Mouse (Mus musculus): ENCODE measurements around the gene Hist2h2ac.
"Not testable (repeated sequence)": the region's sequence is repeated elsewhere in the genome, so short reads cannot be mapped to it uniquely, and the experiment has no call there.

The Hist2h2ac gene

GRCm38 (mm10) chr3:96181510-96182381, 38.9 kb downstream of the Hist2h2ac start:
- DNase-seq (ENCODE audit: low spot score in 2 of 2): no peak

GRCm38 (mm10) chr3:96180727-96181477, 39.8 kb downstream of the Hist2h2ac start, which contains the start of gene Sv2a:
TSS of gene Sv2a (plus strand) at chr3:96181151.
- DNase-seq (ENCODE audit: low spot score in 2 of 2): peak; percentile 39 to 60

GRCm38 (mm10) chr3:96179531-96179930, 41.1 kb downstream of the Hist2h2ac start:
- DNase-seq (ENCODE audit: low spot score in 2 of 2): no peak

GRCm38 (mm10) chr3:96178902-96179301, 41.8 kb downstream of the Hist2h2ac start:
- DNase-seq (ENCODE audit: low spot score in 2 of 2): no peak

- DNase-seq (ENCODE audit: low spot score in 2 of 2): no peak
Measured at GRCm38 (mm10) chr3:96178427-96178826, 42.3 kb downstream of the Hist2h2ac start.

- DNase-seq (ENCODE audit: low spot score in 2 of 2): no peak
Measured at GRCm38 (mm10) chr3:96175251-96175650, 45.4 kb downstream of the Hist2h2ac start.

GRCm38 (mm10) chr3:96174042-96174441, 46.6 kb downstream of the Hist2h2ac start:
- DNase-seq (ENCODE audit: low spot score in 2 of 2): not testable (repeated sequence)

GRCm38 (mm10) chr3:96173185-96173584, 47.5 kb downstream of the Hist2h2ac start:
- no peak for DNase-seq (ENCODE audit: low spot score in 2 of 2)

- peak; percentile 85 to 88 for DNase-seq (ENCODE audit: low spot score in 2 of 2)
Measured at GRCm38 (mm10) chr3:96172197-96173178, 48.2 kb downstream of the Hist2h2ac start, which contains the start of gene Sf3b4. TSS of gene Sf3b4 (plus strand) at chr3:96172332.

GRCm38 (mm10) chr3:96171583-96172196, 49.0 kb downstream of the Hist2h2ac start:
- DNase-seq (ENCODE audit: low spot score in 2 of 2): no peak

- no peak for DNase-seq (ENCODE audit: low spot score in 2 of 2)
Measured at GRCm38 (mm10) chr3:96170976-96171545, 49.6 kb downstream of the Hist2h2ac start.

Measured in natural killer cell, adult 2 months (primary cell).